Mouse (Mus musculus) MEL-GATA-1-ER (cell line): Measurements from ENCODE around the gene Exoc5.

Source experiments
- DNase-seq: peaks from one replicate; pipeline ENCODE4 v3.0.0-alpha.2; 2012; ENCODE audit warnings: low read depth; ENCODE audit errors: extremely low read depth

Exoc5 gene

DNA sequence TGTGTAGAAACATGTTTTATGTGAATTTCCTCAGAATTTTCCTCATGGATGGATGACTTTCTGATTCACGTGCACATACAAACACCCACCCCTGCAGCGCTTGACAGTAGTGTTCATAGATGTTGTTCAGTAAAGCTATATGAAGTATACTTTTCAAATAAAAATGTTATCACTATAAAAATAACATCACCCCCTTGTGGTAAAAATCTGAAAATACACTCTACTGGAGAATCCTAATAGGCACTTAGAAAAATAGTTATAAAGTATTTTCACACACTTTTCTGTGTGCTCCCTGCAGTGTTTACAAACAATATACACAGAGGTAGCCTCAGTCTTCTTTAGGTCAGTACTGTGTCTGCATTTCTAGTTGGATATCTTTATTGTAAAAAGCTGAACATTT is 58.5 kb downstream of the Exoc5 start:
- no peak for DNase-seq

GRCm38 (mm10) chr14:49001655-49002054 is 64.8 kb downstream of the Exoc5 start:
- no peak for DNase-seq

DNA sequence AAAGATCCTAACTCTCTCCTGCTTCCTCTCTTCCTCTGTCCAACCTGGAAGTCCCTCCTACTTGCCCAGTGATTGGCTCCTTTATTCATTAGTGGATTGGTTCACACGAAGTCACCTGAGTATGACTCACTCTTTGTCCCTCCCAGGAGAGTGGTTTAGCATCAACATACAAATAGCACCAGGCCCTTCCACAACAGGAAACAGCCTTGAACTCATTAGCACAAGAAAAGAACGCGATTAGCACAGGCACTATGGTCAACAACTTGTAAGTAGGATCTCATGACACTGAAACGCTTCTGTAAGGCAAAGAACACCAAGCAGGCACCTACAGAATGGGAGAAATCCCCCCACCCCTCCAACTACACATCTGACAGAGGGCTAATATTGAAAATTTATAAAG is 67.7 kb downstream of the Exoc5 start:
- DNase-seq: no peak

DNA sequence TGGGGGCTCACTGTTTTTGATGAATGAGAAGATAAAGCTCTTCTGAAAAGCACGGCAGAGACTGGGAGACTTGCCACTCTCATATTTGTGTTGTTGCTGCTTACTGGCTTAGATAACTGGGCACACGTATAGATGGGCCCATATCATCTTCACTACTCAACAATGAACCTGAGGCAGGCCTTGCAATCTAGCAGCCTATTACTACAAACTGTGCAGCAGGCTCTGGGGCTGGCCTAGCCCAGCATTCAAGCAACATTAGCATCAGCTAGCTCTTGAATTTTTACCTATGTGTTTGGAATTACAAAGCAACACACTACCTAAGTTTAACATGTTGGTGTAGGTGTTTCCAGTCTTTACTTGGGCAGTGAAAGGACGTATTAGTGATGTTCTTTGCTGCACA is 72.6 kb downstream of the Exoc5 start:
- no peak for DNase-seq

DNA sequence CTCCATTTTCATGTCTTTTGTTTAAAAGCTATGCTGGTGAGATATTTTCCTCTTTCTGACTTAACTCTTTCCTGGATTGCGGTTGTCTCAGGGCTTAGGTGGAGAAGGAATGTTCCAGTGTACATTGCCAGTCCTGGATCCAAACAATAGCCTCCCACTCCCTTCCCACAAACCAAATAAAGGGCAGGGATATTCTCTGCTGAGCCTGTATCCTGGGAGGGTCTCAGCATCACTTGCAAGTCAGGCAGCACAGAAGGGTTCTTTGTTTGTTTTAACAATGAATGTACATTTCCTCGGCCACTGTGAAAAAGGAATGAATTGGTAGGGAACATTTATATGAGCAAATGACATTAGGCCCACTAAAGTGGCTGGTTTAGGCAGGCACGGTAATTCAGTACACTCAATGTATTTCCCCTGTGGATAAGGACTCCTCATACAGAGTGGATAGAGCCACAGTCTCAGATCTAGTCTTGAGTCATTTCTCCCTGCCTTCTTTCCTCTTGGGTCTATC is 74.3 kb downstream of the Exoc5 start:
- no peak for DNase-seq

DNA sequence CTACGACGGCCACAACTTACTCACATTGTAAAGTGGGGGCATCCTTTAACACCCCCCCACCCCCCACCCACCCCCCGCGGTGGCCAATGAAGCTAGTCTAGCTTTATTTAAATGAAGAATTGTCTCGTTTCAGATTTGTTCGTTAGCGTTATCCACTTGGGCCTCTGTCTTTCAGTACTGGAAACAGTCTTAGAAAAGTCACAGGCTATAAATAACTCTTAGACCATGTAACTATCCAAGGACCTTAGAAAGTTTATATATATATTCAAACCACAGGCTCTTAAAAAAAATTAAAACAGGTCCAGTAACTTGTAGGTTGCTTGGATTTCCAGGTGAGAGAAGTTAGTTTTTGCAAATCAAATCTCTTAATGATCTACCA is 75.3 kb downstream of the Exoc5 start:
- DNase-seq: no peak

- no peak for DNase-seq
Measured at GRCm38 (mm10) chr14:48990471-48991143, 75.8 kb downstream of the Exoc5 start.

- no peak for DNase-seq
Measured at GRCm38 (mm10) chr14:48989831-48990230, 76.6 kb downstream of the Exoc5 start.

DNA sequence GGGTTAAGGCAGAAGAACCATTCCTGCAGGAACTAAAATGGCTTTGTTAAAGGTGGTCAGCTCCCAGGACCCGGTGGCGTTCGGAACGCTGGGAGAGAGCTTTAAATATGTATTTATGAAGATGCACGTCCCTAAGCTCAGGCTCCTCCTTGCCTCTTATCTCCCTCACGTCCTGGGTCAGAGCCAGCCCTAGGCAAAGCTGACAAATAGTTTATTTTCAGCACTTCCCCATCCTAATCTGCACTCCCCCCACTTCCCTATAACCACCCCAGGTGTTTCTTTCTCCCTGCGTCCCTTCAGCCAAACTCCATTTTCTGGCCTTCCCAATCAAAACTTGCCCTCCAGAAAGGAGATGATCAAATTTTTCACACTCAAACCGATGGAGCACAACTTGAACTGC is 80.2 kb downstream of the Exoc5 start:
- DNase-seq: peak; percentile 83

DNA sequence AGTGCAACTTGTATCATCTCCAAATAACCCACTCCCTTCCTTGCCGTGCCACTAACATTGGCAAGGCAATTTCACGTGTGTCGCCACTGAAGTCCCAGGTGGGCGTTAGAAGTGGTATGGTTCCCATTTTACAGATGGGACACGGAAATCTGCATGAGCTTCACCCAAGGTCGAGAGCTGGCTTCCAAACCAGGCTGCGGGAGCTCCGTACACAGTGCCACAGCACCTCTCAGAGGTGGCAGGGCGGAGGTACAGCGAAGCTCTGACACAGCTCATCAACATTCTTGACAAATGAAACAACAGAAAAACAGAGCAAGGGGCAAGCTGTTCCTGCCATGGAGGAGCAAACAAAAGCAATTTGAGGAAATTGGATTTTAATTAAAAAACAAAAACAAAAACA is 80.8 kb downstream of the Exoc5 start:
- DNase-seq: peak; percentile 71

- no peak for DNase-seq
Measured at GRCm38 (mm10) chr14:48978971-48979388, 87.5 kb downstream of the Exoc5 start.

DNA sequence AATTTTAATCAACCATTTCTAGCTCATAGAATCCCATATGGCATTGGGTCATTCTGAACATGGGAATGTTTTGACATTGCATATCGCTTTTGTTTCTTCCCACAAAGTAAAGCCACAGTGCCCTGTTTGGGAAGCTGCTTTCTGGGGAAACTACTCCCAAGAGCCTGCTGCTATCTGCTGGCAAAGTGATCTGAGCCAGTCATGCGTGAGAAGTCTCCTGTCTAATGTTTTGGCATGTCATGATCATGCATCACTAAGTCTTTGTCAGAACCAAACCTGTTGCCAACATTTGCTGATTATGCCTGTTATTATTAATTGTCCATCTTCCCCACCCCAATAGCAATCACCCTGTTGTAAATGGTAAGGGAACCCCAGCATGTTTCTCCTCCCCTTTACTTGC is 94.9 kb downstream of the Exoc5 start:
- no peak for DNase-seq

- DNase-seq: no peak
Measured at GRCm38 (mm10) chr14:48968670-48969069, 97.8 kb downstream of the Exoc5 start.
